Mouse (Mus musculus) stomach, adult 2 months (tissue): ENCODE results near the gene Ins2. TPM values are rescaled to one million over a fixed set of nuclear protein-coding genes. Genes with fewer than 3 reads are reported as not detected.

Experiments used
- polyA plus RNA-seq: library from polyadenylated mRNA; depleted of rRNA; stranded (reverse); fragments of >200 nt; gene quantifications from 2 replicates; pipeline ENCODE4 v1.2.3, GENCODE M21; 2012; rRNA removed

The Ins2 gene
- 0.34 TPM in 1 of 2 replicates, not detected in the other for polyA plus RNA-seq

GRCm38 (mm10) chr7:142743281-142743680, at the start of gene Ins2:
Gene Ins2, minus strand, starts transcription at chr7:142743381.

DNA sequence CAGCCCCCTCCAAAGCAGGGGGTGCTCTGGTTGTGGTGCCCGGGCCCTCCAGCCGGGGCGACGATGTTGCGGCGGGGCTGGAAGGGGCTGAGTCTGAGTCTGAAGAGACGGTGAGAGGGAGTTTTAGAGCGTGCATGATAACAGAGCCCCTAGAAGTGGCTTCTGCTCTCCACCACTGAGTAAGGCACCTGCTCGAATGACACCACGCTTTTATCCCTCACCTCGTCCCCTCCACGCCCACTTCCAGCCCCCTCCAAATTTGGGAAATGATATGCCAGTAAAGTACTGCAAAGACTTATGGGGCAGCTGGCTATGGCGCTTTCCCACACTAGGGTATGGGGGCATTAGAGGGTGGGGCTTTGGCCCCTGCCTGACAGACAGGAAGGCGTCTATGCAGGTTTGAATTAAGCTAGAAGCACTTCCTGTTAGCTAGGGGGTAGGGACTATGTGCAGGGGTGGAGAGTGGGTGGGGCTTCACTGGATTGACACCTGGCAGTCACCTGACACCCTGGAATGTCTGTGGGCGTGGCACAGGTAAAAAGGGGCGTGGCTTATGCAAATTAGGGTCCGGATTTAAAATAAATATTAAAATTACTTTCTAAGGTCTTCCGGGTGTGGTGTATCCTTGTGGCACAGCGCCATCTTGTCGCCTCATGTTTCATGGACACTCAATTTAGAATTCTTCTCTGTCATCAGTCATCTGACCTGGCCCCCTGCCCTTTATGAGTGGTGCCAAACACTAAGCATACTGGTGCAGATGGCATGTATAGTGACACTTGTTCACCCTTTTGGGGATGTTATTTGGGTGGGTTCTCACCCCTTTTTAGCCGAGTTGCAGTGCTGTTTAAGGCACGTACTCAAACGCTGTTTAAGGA, 73.2 kb downstream of the Ins2 start, which contains the start of gene Gm49394:
Gene Gm49394 (minus strand): TSS at position 192 of the 875 bp plus-strand sequence.

GRCm38 (mm10) chr7:142666659-142667058, 76.5 kb downstream of the Ins2 start, which contains the start of gene Igf2:
Gene Igf2, minus strand, starts transcription at chr7:142666816.

Other genes with a start within 250 kb of the Ins2 start
- gene Tnnt3, start 244.5 kb downstream of the Ins2 start, polyA plus RNA-seq: 10.3 and 17.4 TPM in 2 replicates
- gene Mrpl23, start 210.7 kb downstream of the Ins2 start, polyA plus RNA-seq: 2.2 and 3.9 TPM in 2 replicates
- gene Igf2, start 76.6 kb downstream of the Ins2 start, polyA plus RNA-seq: 16.7 and 17.9 TPM in 2 replicates
- gene Gm49394, start 73.4 kb downstream of the Ins2 start, polyA plus RNA-seq: not detected in 2 replicates
- gene Th, start 187.7 kb upstream of the Ins2 start, polyA plus RNA-seq: 0.61 and 1.1 TPM in 2 replicates
- 3.2 and 6.1 TPM in 2 replicates for gene Ascl2, start 225.9 kb upstream of the Ins2 start, polyA plus RNA-seq